Mouse (Mus musculus) spleen, adult 2 months (tissue): ENCODE results near the gene Tacr2.

Experiments
- CTCF ChIP-seq: fragments of 200-500 bp; IDR thresholded peaks from 2 replicates; pipeline ENCODE4 v1.5.1; 2011; ENCODE audit warnings: mild to moderate bottlenecking, inconsistent platforms; ENCODE audit not compliant: insufficient read depth, insufficient read length, insufficient replicate concordance; ENCODE audit errors: extremely low read depth
- POLR2A ChIP-seq: fragments of 200-500 bp; IDR thresholded peaks from 2 replicates; pipeline ENCODE4 v1.6.1; 2011; ENCODE audit warnings: low read depth, low read length, inconsistent platforms

- no peak for TF ChIP-seq POLR2A
- TF ChIP-seq CTCF = no peak
Measured at GRCm38 (mm10) chr10:62224231-62224630, 28.0 kb upstream of the Tacr2 start.
